Mouse (Mus musculus): ENCODE measurements around the gene Ect2l. TPM values are rescaled to one million over a fixed set of nuclear protein-coding genes. Genes with fewer than 3 reads are reported as not detected.

Ect2l gene
- polyA plus RNA-seq (2017; shearing (Covaris generic)) = 1.3 TPM

GRCm38 (mm10) chr10:18210726-18211125 is at the start of gene Ect2l:
TSS of gene Ect2l (minus strand) at chr10:18210890.

GRCm38 (mm10) chr10:18234560-18235401 is 24.1 kb upstream of the Ect2l start, which contains the start of gene Ccdc28a:
TSS of gene Ccdc28a (minus strand) at chr10:18234998.

Other genes starting within 250 kb of the Ect2l start
- 328 TPM for gene Abracl, start 187.6 kb downstream of the Ect2l start, polyA plus RNA-seq (2017; shearing (Covaris generic))
- gene Reps1, start 155.0 kb downstream of the Ect2l start, polyA plus RNA-seq (2017; shearing (Covaris generic)) = 125 TPM
- 47.8 TPM for gene Ccdc28a, start 24.1 kb upstream of the Ect2l start, polyA plus RNA-seq (2017; shearing (Covaris generic))
- 1.3 TPM for gene Nhsl1, start 108.1 kb upstream of the Ect2l start, polyA plus RNA-seq (2017; shearing (Covaris generic))